Mouse (Mus musculus) midbrain, embryonic 12.5 days (tissue): ENCODE measurements at regions not wholly inside any gene's neighbourhood (a gene's known extent, or its start where the extent isn't known, plus 50 kb on each side); places are given as distances from the start of the nearest gene placed in this dataset.

Experiments
- ATAC-seq: fragments of 200-750 bp; cut with Nextera tagmentation; 2 replicates; pipeline ENCODE4 v1.8.0; 2017; ENCODE audit warnings: low read depth, moderate TSS enrichment, moderate library complexity; ENCODE audit not compliant: low FRiP score
- H3K27ac ChIP-seq: fragments of 300-500 bp; sonication (generic); replicated peaks from 2 replicates; pipeline ENCODE4 v1.5.1; 2016; ENCODE audit warnings: mild to moderate bottlenecking
- H3K27me3 ChIP-seq: fragments of 300-500 bp; sonication (generic); 2 replicates; pipeline ENCODE4 v1.6.1; 2016; ENCODE audit warnings: mild to moderate bottlenecking
- H3K36me3 ChIP-seq: fragments of 300-500 bp; sonication (generic); 2 replicates; pipeline ENCODE4 v1.6.1; 2016
- H3K4me1 ChIP-seq: fragments of 300-500 bp; sonication (generic); 2 replicates; pipeline ENCODE4 v1.6.1; 2016
- H3K4me2 ChIP-seq: fragments of 300-500 bp; sonication (generic); replicated peaks from 2 replicates; pipeline ENCODE4 v1.6.1; 2016; ENCODE audit warnings: mild to moderate bottlenecking, moderate library complexity
- H3K4me3 ChIP-seq: fragments of 300-500 bp; sonication (generic); 2 replicates; pipeline ENCODE4 v1.5.1; 2016; ENCODE audit warnings: mild to moderate bottlenecking
- H3K9ac ChIP-seq: fragments of 300-500 bp; sonication (generic); replicated peaks from 2 replicates; pipeline ENCODE4 v1.6.1; 2016; ENCODE audit warnings: mild to moderate bottlenecking, moderate library complexity
- H3K9me3 ChIP-seq: fragments of 300-500 bp; sonication (generic); 2 replicates; pipeline ENCODE4 v1.6.1; 2016; ENCODE audit warnings: mild to moderate bottlenecking
- WGBS: fragments of 180-500 bp; shearing (Covaris S2); methylation state at CpG from one replicate; pipeline ENCODE4 v1.1.7; 2016; 5-methylcytosine and 5-hydroxymethylcytosine counted together

GRCm38 (mm10) chr13:71732903-71733302 is 230.6 kb downstream of the Irx1 start:
- Histone ChIP-seq H3K27ac (no peak overlapping the region), H3K4me2 (no peak overlapping the region), H3K9me3 (no peaks in the 10 kb centered on the region), H3K27me3 (no peaks in the 10 kb centered on the region), H3K4me3 (no peak overlapping the region), H3K36me3 (no peaks in the 10 kb centered on the region), H3K4me1 (no peaks in the 10 kb centered on the region), H3K9ac (no peak overlapping the region)
- 86% methylated on average over 1 of the region's 1 CpGs for WGBS
- no peak for ATAC-seq

- no peaks in the 10 kb centered on the region for H3K27me3 ChIP-seq
- H3K4me2 ChIP-seq = peak overlapping the region; percentile 40
- H3K9ac ChIP-seq = no peak overlapping the region
- 18% methylated on average over 20 of the region's 20 CpGs for WGBS
- peaks cover 11% of the 10 kb centered on the region for H3K4me1 ChIP-seq
- no peaks in the 10 kb centered on the region for H3K9me3 ChIP-seq
- H3K27ac ChIP-seq = peak overlapping the region; percentile 55; the same call in 1 of the 2 replicates
- peak; percentile 77 for ATAC-seq
- H3K4me3 ChIP-seq = no peak overlapping the region; the same call in 1 of the 2 replicates
- no peaks in the 10 kb centered on the region for H3K36me3 ChIP-seq
Observed at GRCm38 (mm10) chr13:71690069-71690817, 273.3 kb downstream of the Irx1 start.

- Histone ChIP-seq H3K4me1 (peaks cover 11% of the 10 kb centered on the region), H3K27me3 (no peaks in the 10 kb centered on the region), H3K27ac (no peak overlapping the region), H3K9me3 (no peaks in the 10 kb centered on the region), H3K36me3 (no peaks in the 10 kb centered on the region), H3K9ac (no peak overlapping the region), H3K4me3 (no peak overlapping the region), H3K4me2 (no peak overlapping the region)
- no peak for ATAC-seq
- 42% methylated on average over 9 of the region's 9 CpGs for WGBS
Observed at GRCm38 (mm10) chr13:71689187-71689586, 274.3 kb downstream of the Irx1 start.

- H3K36me3 ChIP-seq = no peaks in the 10 kb centered on the region
- WGBS = 64% methylated on average over 10 of the region's 10 CpGs
- no peak overlapping the region for H3K9ac ChIP-seq
- H3K4me3 ChIP-seq = no peak overlapping the region
- no peaks in the 10 kb centered on the region for H3K9me3 ChIP-seq
- H3K27ac ChIP-seq = 0 out of 2 replicates have a peak overlapping the region, but pooled peaks have one; percentile 27
- H3K4me2 ChIP-seq = no peak overlapping the region
- no peaks in the 10 kb centered on the region for H3K27me3 ChIP-seq
- H3K4me1 ChIP-seq = no peaks in the 10 kb centered on the region
- ATAC-seq = no peak
Observed at GRCm38 (mm10) chr13:71676081-71676624, 287.4 kb downstream of the Irx1 start.

- ATAC-seq = no peak
- Histone ChIP-seq H3K4me1 (no peaks in the 10 kb centered on the region), H3K27ac (no peak overlapping the region), H3K36me3 (no peaks in the 10 kb centered on the region), H3K27me3 (no peaks in the 10 kb centered on the region), H3K4me2 (no peak overlapping the region), H3K9me3 (no peaks in the 10 kb centered on the region), H3K9ac (no peak overlapping the region), H3K4me3 (no peak overlapping the region)
- 92% methylated on average over 6 of the region's 6 CpGs for WGBS
Observed at GRCm38 (mm10) chr13:71669956-71670739, 293.4 kb downstream of the Irx1 start.

- no peak overlapping the region for H3K27ac ChIP-seq
Observed at GRCm38 (mm10) chr13:71668256-71668655, 295.3 kb downstream of the Irx1 start.

GRCm38 (mm10) chr13:71665221-71665916 is 298.2 kb downstream of the Irx1 start:
- ATAC-seq = no peak
- Histone ChIP-seq H3K27me3 (peaks cover 4% of the 10 kb centered on the region; the same call in 1 of the 2 replicates), H3K9me3 (no peaks in the 10 kb centered on the region), H3K4me1 (no peaks in the 10 kb centered on the region), H3K4me3 (no peak overlapping the region), H3K36me3 (no peaks in the 10 kb centered on the region), H3K9ac (no peak overlapping the region), H3K4me2 (no peak overlapping the region), H3K27ac (no peak overlapping the region)
- WGBS = 79% methylated on average over 7 of the region's 7 CpGs

More at GRCm38 (mm10) chr13:71668256-71668655, 295.3 kb downstream of the Irx1 start:
- Histone ChIP-seq H3K27me3 (no peaks in the 10 kb centered on the region), H3K4me1 (no peaks in the 10 kb centered on the region), H3K36me3 (no peaks in the 10 kb centered on the region), H3K9ac (no peak overlapping the region), H3K9me3 (no peaks in the 10 kb centered on the region), H3K4me2 (no peak overlapping the region), H3K4me3 (no peak overlapping the region)
- WGBS = 78% methylated on average over 2 of the region's 2 CpGs
- ATAC-seq = no peak

- H3K27ac ChIP-seq = no peak overlapping the region
- 72% methylated on average over 2 of the region's 2 CpGs for WGBS
Observed at GRCm38 (mm10) chr13:71657898-71658297, 305.6 kb downstream of the Irx1 start.

GRCm38 (mm10) chr13:71653939-71654467 is 309.5 kb downstream of the Irx1 start:
- Histone ChIP-seq H3K4me3 (no peak overlapping the region), H3K9ac (no peak overlapping the region), H3K27me3 (no peaks in the 10 kb centered on the region), H3K27ac (no peak overlapping the region), H3K4me1 (0 out of 2 replicates have a peak, but pooled peaks cover 6% of the 10 kb centered on the region), H3K9me3 (no peaks in the 10 kb centered on the region), H3K4me2 (no peak overlapping the region), H3K36me3 (no peaks in the 10 kb centered on the region)
- no peak for ATAC-seq
- 71% methylated on average over 6 of the region's 6 CpGs for WGBS

More at GRCm38 (mm10) chr13:71657898-71658297, 305.6 kb downstream of the Irx1 start:
- 0 out of 2 replicates have a peak, but pooled peaks cover 4% of the 10 kb centered on the region for H3K4me1 ChIP-seq
- H3K4me2 ChIP-seq = no peak overlapping the region
- no peak overlapping the region for H3K9ac ChIP-seq
- no peak for ATAC-seq
- no peaks in the 10 kb centered on the region for H3K9me3 ChIP-seq
- H3K4me3 ChIP-seq = no peak overlapping the region
- no peaks in the 10 kb centered on the region for H3K36me3 ChIP-seq
- H3K27me3 ChIP-seq = peaks cover 8% of the 10 kb centered on the region; the same call in 1 of the 2 replicates

- Histone ChIP-seq H3K27ac (no peak overlapping the region), H3K4me1 (0 out of 2 replicates have a peak, but pooled peaks cover 6% of the 10 kb centered on the region), H3K9ac (no peak overlapping the region), H3K9me3 (no peaks in the 10 kb centered on the region), H3K4me3 (no peak overlapping the region), H3K4me2 (no peak overlapping the region), H3K36me3 (no peaks in the 10 kb centered on the region), H3K27me3 (no peaks in the 10 kb centered on the region)
- no peak for ATAC-seq
- WGBS = 71% methylated on average over 8 of the region's 8 CpGs
Observed at GRCm38 (mm10) chr13:71653212-71653938, 310.1 kb downstream of the Irx1 start.

GRCm38 (mm10) chr13:71649876-71650275 is 313.6 kb downstream of the Irx1 start:
- 5% methylated on average over 2 of the region's 2 CpGs for WGBS
- ATAC-seq = no peak
- H3K36me3 ChIP-seq = no peaks in the 10 kb centered on the region
- no peaks in the 10 kb centered on the region for H3K27me3 ChIP-seq
- H3K4me3 ChIP-seq = no peak overlapping the region
- H3K4me2 ChIP-seq = no peak overlapping the region
- 0 out of 2 replicates have a peak, but pooled peaks cover 6% of the 10 kb centered on the region for H3K4me1 ChIP-seq
- H3K9me3 ChIP-seq = no peaks in the 10 kb centered on the region
- no peak overlapping the region for H3K9ac ChIP-seq
- H3K27ac ChIP-seq = no peak overlapping the region
